24 mouse cellular contexts compared by ENCODE assay signal in genomic region chr17:89034627-89035026, GRCm38 (mm10).
"Had no signal": no experiment of that assay in that cellular context is flagged by ENCODE, and none has a peak within 500 bp of the region (broad histone marks: within the 10 kb centered on the region; RNA-seq: fewer than 3 reads in every experiment).

No protein-coding gene starts in this region.

- H3K27ac ChIP-seq: heart, adult 2 months; heart, embryonic 13.5 days; heart, embryonic 15.5 days; hindbrain, embryonic 10.5 days; hindbrain, embryonic 12.5 days; hindbrain, embryonic 14.5 days; intestine, embryonic 15.5 days; kidney, embryonic 15.5 days; kidney, postnatal 0 days; left cerebral cortex, adult 2 months; limb, embryonic 10.5 days; limb, embryonic 12.5 days had no signal

- H3K4me3 ChIP-seq: heart, adult 2 months; heart, embryonic 13.5 days; heart, embryonic 15.5 days; hindbrain, embryonic 10.5 days; hindbrain, embryonic 12.5 days; intestine, embryonic 15.5 days; kidney, embryonic 15.5 days; left cerebral cortex, adult 2 months; limb, embryonic 10.5 days; limb, embryonic 12.5 days had no signal

- H3K4me2 ChIP-seq: heart, embryonic 11.5 days; heart, embryonic 13.5 days; heart, embryonic 15.5 days; hindbrain, embryonic 12.5 days; hindbrain, embryonic 14.5 days; intestine, embryonic 15.5 days; kidney, embryonic 15.5 days; limb, embryonic 12.5 days had no signal

- H3K36me3 ChIP-seq: heart, embryonic 13.5 days; heart, embryonic 15.5 days; hindbrain, embryonic 10.5 days; hindbrain, embryonic 12.5 days; intestine, embryonic 15.5 days; kidney, embryonic 15.5 days; limb, embryonic 10.5 days; limb, embryonic 12.5 days had no signal

- H3K9ac ChIP-seq: heart, embryonic 13.5 days; heart, embryonic 15.5 days; hindbrain, embryonic 12.5 days; hindbrain, embryonic 14.5 days; intestine, embryonic 15.5 days; kidney, embryonic 15.5 days; limb, embryonic 12.5 days had no signal

- H3K4me1 ChIP-seq: heart, embryonic 15.5 days; hindbrain, embryonic 10.5 days; hindbrain, embryonic 12.5 days; intestine, embryonic 15.5 days; kidney, embryonic 15.5 days; limb, embryonic 10.5 days; limb, embryonic 12.5 days had no signal

- DNase-seq: gastrocnemius, postnatal 14 days; gastrocnemius, postnatal 36 days; heart, adult 11 months; heart, adult 2 months; heart, postnatal 4 days; kidney, adult 18-20 months; kidney, adult 9 months; kidney, postnatal 14 days; kidney, postnatal 36 days had no signal

- H3K27me3 ChIP-seq: heart, embryonic 13.5 days; heart, embryonic 15.5 days; hindbrain, embryonic 12.5 days; intestine, embryonic 15.5 days; kidney, embryonic 15.5 days; limb, embryonic 12.5 days had no signal

- H3K9me3 ChIP-seq: heart, embryonic 13.5 days; heart, embryonic 15.5 days; hindbrain, embryonic 12.5 days; intestine, embryonic 15.5 days; kidney, embryonic 15.5 days; limb, embryonic 10.5 days; limb, embryonic 12.5 days had no signal

- ATAC-seq: hindbrain, embryonic 16.5 days; inflammation-experienced regulatory T-cells, adult 6 months; intestine, embryonic 15.5 days; intestine, postnatal 0 days had no signal
